Mouse (Mus musculus) spleen, adult 2 months (tissue): ENCODE measurements around the gene Gpn2. TPM values are rescaled to one million over a fixed set of nuclear protein-coding genes. Genes with fewer than 3 reads are reported as not detected.

Source experiments
- DNase-seq, 2 experiments: peaks; one replicate each; pipeline versions ENCODE4 v3.0.0 to v3.0.0-alpha.2; 2012 to 2021; ENCODE audit warnings: low spot score in 2 of 2, low read depth in 1 of 2
- H3K27ac ChIP-seq: fragments of 200-500 bp; 2 replicates; pipeline ENCODE4 v1.5.1; 2012; ENCODE audit warnings: low read length, inconsistent platforms; ENCODE audit not compliant: insufficient read depth
- H3K27me3 ChIP-seq: fragments of 200-500 bp; 2 replicates; pipeline ENCODE4 v1.6.1; 2012; ENCODE audit warnings: mild to moderate bottlenecking, moderate library complexity, low read length, inconsistent platforms; ENCODE audit not compliant: control insufficient read depth, insufficient read depth
- H3K36me3 ChIP-seq: fragments of 200-500 bp; 2 replicates; pipeline ENCODE4 v1.6.1; 2012; ENCODE audit warnings: mild to moderate bottlenecking, low read length, inconsistent platforms; ENCODE audit not compliant: control insufficient read depth, insufficient read depth
- H3K4me1 ChIP-seq: fragments of 200-500 bp; 2 replicates; pipeline ENCODE4 v1.6.1; 2011; ENCODE audit warnings: inconsistent platforms; ENCODE audit not compliant: control insufficient read depth, insufficient read depth, insufficient read length
- H3K4me3 ChIP-seq: fragments of 200-500 bp; 2 replicates; pipeline ENCODE4 v1.5.1; 2011; ENCODE audit warnings: mild to moderate bottlenecking, inconsistent platforms; ENCODE audit not compliant: insufficient read depth, insufficient read length; ENCODE audit errors: extremely low read depth
- CTCF ChIP-seq: fragments of 200-500 bp; IDR thresholded peaks from 2 replicates; pipeline ENCODE4 v1.5.1; 2011; ENCODE audit warnings: mild to moderate bottlenecking, inconsistent platforms; ENCODE audit not compliant: insufficient read depth, insufficient read length, insufficient replicate concordance; ENCODE audit errors: extremely low read depth
- POLR2A ChIP-seq: fragments of 200-500 bp; IDR thresholded peaks from 2 replicates; pipeline ENCODE4 v1.6.1; 2011; ENCODE audit warnings: low read depth, low read length, inconsistent platforms
- WGBS: fragments of 180-500 bp; shearing (Covaris S2); methylation state at CpG from one replicate; pipeline ENCODE4 v1.1.7; 2018; 5-methylcytosine and 5-hydroxymethylcytosine counted together
- polyA plus RNA-seq: library from polyadenylated mRNA; depleted of rRNA; stranded (reverse); fragments of >200 nt; gene quantifications from 2 replicates; pipeline ENCODE4 v1.2.3, GENCODE M21; 2012

The Gpn2 gene
- polyA plus RNA-seq, 1 experiment = 36.1 TPM

- DNase-seq = peak; percentile 60 to 87
- H3K27me3 ChIP-seq = no peaks in the 10 kb centered on the region
- WGBS = 22% methylated on average over 11 of the region's 11 CpGs
- H3K4me3 ChIP-seq = peak overlapping the region; percentile 41; the same call in 1 of the 2 replicates
- peaks cover 57% of the 10 kb centered on the region for H3K4me1 ChIP-seq
- TF ChIP-seq CTCF (no peak), POLR2A (peak; percentile 11; the same call in 1 of the 2 replicates)
- peaks cover 22% of the 10 kb centered on the region for H3K36me3 ChIP-seq
- peak overlapping the region; percentile 99 for H3K27ac ChIP-seq
Observed at GRCm38 (mm10) chr4:133622161-133622695, 38.1 kb downstream of the Gpn2 start.

GRCm38 (mm10) chr4:133624830-133625229 lies 40.7 kb downstream of the Gpn2 start:
- H3K27ac ChIP-seq = peak overlapping the region; percentile 97
- DNase-seq = no peak

GRCm38 (mm10) chr4:133625621-133626071 lies 41.5 kb downstream of the Gpn2 start:
- Histone ChIP-seq H3K27ac (peak overlapping the region; percentile 97), H3K4me3 (peak overlapping the region; percentile 1; the same call in 1 of the 2 replicates), H3K36me3 (peaks cover 16% of the 10 kb centered on the region; the same call in 1 of the 2 replicates), H3K27me3 (no peaks in the 10 kb centered on the region), H3K4me1 (peaks cover 66% of the 10 kb centered on the region)
- no peak; the same call in 1 of the 2 replicates for TF ChIP-seq POLR2A
- no peak for TF ChIP-seq CTCF
- 4% methylated on average over 11 of the region's 11 CpGs for WGBS
- peak; percentile 75 to 78 for DNase-seq

More at GRCm38 (mm10) chr4:133624830-133625229, 40.7 kb downstream of the Gpn2 start:
- H3K4me1 ChIP-seq = peaks cover 66% of the 10 kb centered on the region
- WGBS = 57% methylated on average over 7 of the region's 7 CpGs
- peaks cover 16% of the 10 kb centered on the region; the same call in 1 of the 2 replicates for H3K36me3 ChIP-seq
- H3K4me3 ChIP-seq = no peak overlapping the region
- no peak for TF ChIP-seq CTCF
- H3K27me3 ChIP-seq = no peaks in the 10 kb centered on the region

DNA sequence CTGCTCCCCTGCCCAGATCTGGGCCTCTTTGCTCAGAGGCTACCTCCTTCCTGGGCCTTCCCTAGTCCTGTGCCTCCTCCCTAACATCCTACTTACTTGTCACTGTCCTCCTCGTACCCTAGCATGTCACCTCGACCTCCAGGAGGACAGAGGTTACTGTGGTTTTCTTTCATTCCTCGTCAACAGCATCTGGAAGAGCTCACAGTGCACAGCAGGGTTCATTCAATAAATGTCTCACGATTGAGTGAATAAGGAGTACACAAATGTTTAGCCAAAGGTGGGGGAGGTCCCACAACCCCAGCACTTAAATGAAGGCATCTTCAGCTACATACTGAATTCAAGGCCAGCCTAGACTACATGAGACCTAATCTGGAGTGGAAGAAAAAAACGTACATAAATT lies 42.1 kb downstream of the Gpn2 start:
- no peaks in the 10 kb centered on the region for H3K27me3 ChIP-seq
- H3K36me3 ChIP-seq = peaks cover 16% of the 10 kb centered on the region; the same call in 1 of the 2 replicates
- TF ChIP-seq POLR2A (no peak), CTCF (no peak)
- WGBS = 24% methylated on average over 5 of the region's 5 CpGs
- peak overlapping the region; percentile 97 for H3K27ac ChIP-seq
- no peak overlapping the region; the same call in 1 of the 2 replicates for H3K4me3 ChIP-seq
- DNase-seq = no peak
- peaks cover 66% of the 10 kb centered on the region for H3K4me1 ChIP-seq

DNA sequence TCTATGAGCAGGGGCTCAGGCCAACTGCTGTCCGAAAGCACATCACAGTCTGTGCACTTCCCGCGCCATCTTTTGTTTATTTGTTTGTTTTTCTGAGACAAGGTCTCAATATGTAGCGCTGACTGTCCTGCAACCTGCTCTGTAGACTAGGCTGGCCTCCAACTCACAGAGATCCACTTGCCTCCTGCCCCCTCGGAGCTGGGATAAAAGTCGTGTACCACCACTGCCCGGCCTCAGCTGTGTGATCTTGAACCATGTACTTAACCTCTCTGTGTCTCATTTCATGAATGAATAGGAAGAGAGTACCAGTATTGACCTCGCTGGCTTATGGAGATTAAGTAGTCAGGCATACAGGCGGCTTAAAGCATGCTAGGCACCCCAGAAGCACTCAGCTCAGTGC lies 42.5 kb downstream of the Gpn2 start:
- no peak overlapping the region for H3K4me3 ChIP-seq
- DNase-seq = no peak
- no peak for TF ChIP-seq CTCF
- TF ChIP-seq POLR2A = no peak
- peaks cover 16% of the 10 kb centered on the region; the same call in 1 of the 2 replicates for H3K36me3 ChIP-seq
- peaks cover 70% of the 10 kb centered on the region for H3K4me1 ChIP-seq
- WGBS = 89% methylated on average over 9 of the region's 9 CpGs
- no peaks in the 10 kb centered on the region for H3K27me3 ChIP-seq
- peak overlapping the region; percentile 97 for H3K27ac ChIP-seq

- TF ChIP-seq POLR2A (no peak), CTCF (no peak)
- Histone ChIP-seq H3K27me3 (no peaks in the 10 kb centered on the region), H3K36me3 (peaks cover 16% of the 10 kb centered on the region; the same call in 1 of the 2 replicates), H3K4me1 (peaks cover 67% of the 10 kb centered on the region), H3K4me3 (no peak overlapping the region), H3K27ac (peak overlapping the region; percentile 97)
- WGBS = 93% methylated on average over 14 of the region's 14 CpGs
- DNase-seq = no peak
Observed at GRCm38 (mm10) chr4:133627039-133627438, 42.9 kb downstream of the Gpn2 start.

DNA sequence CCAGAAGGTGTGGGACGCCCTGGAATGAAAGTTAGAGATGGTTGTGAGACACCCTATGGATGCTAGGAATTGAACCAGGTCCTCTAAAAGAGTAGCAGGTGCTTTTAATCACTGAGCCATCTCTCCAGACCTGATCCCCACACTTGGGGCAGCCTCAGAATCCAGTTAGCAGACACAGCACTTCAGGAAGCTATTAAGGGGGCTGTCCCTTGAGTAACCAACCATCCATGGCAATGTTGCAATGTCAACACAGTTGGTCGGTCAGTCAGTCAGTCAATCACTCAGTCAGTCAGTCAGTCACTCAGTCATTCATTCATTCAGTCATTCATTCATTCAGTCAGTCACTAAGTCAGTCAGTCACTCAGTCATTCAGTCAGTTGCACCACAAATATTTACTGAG lies 44.4 kb downstream of the Gpn2 start:
- TF ChIP-seq POLR2A (no peak), CTCF (no peak)
- H3K36me3 ChIP-seq = peaks cover 16% of the 10 kb centered on the region; the same call in 1 of the 2 replicates

More for the DNA sequence above, 44.4 kb downstream of the Gpn2 start:
- no peak overlapping the region for H3K4me3 ChIP-seq
- DNase-seq = peak in 1 of 2 experiments; percentile 9
- no peaks in the 10 kb centered on the region for H3K27me3 ChIP-seq
- H3K27ac ChIP-seq = 0 out of 2 replicates have a peak overlapping the region, but pooled peaks have one; percentile 20
- WGBS = 54% methylated on average over 2 of the region's 2 CpGs
- H3K4me1 ChIP-seq = peaks cover 61% of the 10 kb centered on the region
